Mouse (Mus musculus) MEL (cell line): ENCODE data around the gene Tmem220. TPM values are rescaled to one million over a fixed set of nuclear protein-coding genes. Genes with fewer than 3 reads are reported as not detected.

Source experiments
- DNase-seq: peaks from one replicate; pipeline ENCODE4 v3.0.0; 2011; ENCODE audit warnings: low read depth, low spot score
- H3K27ac ChIP-seq: 2 replicates; pipeline ENCODE4 v1.5.1; 2012; ENCODE audit warnings: low read depth, mild to moderate bottlenecking, control low read depth, low read length, moderate library complexity; ENCODE audit not compliant: control insufficient read depth
- H3K27me3 ChIP-seq, 2 experiments: fragments of 150-350 bp in 1 of 2; sonication (generic) in 1 of 2; 2 replicates each; pipeline ENCODE4 v1.6.1; 2012; ENCODE audit warnings: low read length in 2 of 2, mild to moderate bottlenecking in 2 of 2, improper control_type of control experiment in 1 of 2, moderate library complexity in 1 of 2; ENCODE audit not compliant: insufficient read depth in 2 of 2, control insufficient read depth in 1 of 2
- H3K36me3 ChIP-seq, 2 experiments: 2 replicates each; pipeline ENCODE4 v1.6.1; 2012 to 2014; ENCODE audit warnings: low read length in 2 of 2, improper control_type of control experiment in 1 of 2, inconsistent platforms in 1 of 2, mild to moderate bottlenecking in 1 of 2; ENCODE audit not compliant: insufficient read depth in 2 of 2, control insufficient read depth in 1 of 2
- H3K4me1 ChIP-seq, 2 experiments: fragments of 150-350 bp in 1 of 2; sonication (generic) in 1 of 2; 2 replicates each; pipeline ENCODE4 v1.6.1; 2012; ENCODE audit warnings: low read length in 2 of 2, improper control_type of control experiment in 1 of 2, mild to moderate bottlenecking in 1 of 2; ENCODE audit not compliant: insufficient read depth in 2 of 2, control insufficient read depth in 1 of 2
- H3K4me3 ChIP-seq, 2 experiments: fragments of 150-350 bp in 1 of 2; sonication (generic) in 1 of 2; 2 replicates each; pipeline ENCODE4 v1.5.1; 2012; ENCODE audit warnings: low read depth in 2 of 2, low read length in 2 of 2, mild to moderate bottlenecking in 2 of 2, moderate library complexity in 2 of 2, control low read depth in 1 of 2, improper control_type of control experiment in 1 of 2; ENCODE audit not compliant: control insufficient read depth in 1 of 2, insufficient read depth in 1 of 2
- H3K79me2 ChIP-seq: 2 replicates; pipeline ENCODE4 v1.6.1; 2012; ENCODE audit warnings: mild to moderate bottlenecking, low read length, moderate library complexity; ENCODE audit not compliant: control insufficient read depth, poor library complexity, insufficient read depth
- H3K9ac ChIP-seq: 2 replicates; pipeline ENCODE4 v1.6.1; 2012; ENCODE audit warnings: low read depth, mild to moderate bottlenecking, control low read depth, low read length, moderate library complexity; ENCODE audit not compliant: control insufficient read depth, poor library complexity, severe bottlenecking
- H3K9me3 ChIP-seq: fragments of 150-350 bp; sonication (generic); replicated peaks from 2 replicates; pipeline ENCODE4 v1.6.1; 2012; ENCODE audit warnings: mild to moderate bottlenecking, low read length, improper control_type of control experiment, moderate library complexity; ENCODE audit not compliant: insufficient read depth
- BHLHE40 ChIP-seq: IDR thresholded peaks from 2 replicates; pipeline ENCODE4 v1.6.1; 2012; ENCODE audit warnings: low read depth, mild to moderate bottlenecking, inconsistent platforms, low read length, improper control_type of control experiment, borderline replicate concordance
- CHD2 ChIP-seq: IDR thresholded peaks from 2 replicates; pipeline ENCODE4 v1.6.1; 2011; ENCODE audit warnings: low read length, improper control_type of control experiment
- CTCF ChIP-seq, 3 experiments: IDR thresholded peaks in 2 of 3; conservative IDR thresholded peaks in 1 of 3; 2 replicates each; pipeline ENCODE4 v1.5.1; 2011 to 2012; ENCODE audit warnings: low read length in 3 of 3, low read depth in 2 of 3, mild to moderate bottlenecking in 2 of 3, improper control_type of control experiment in 1 of 3, inconsistent platforms in 1 of 3, mixed read lengths in 1 of 3, moderate library complexity in 1 of 3; ENCODE audit not compliant: control insufficient read depth in 1 of 3, insufficient read depth in 1 of 3, poor library complexity in 1 of 3, severe bottlenecking in 1 of 3
- E2F4 ChIP-seq: IDR thresholded peaks from 2 replicates; pipeline ENCODE4 v1.6.1; 2011; ENCODE audit warnings: low read depth, low read length, improper control_type of control experiment, borderline replicate concordance
- GABPA ChIP-seq: IDR thresholded peaks from 2 replicates; pipeline ENCODE4 v1.6.1; 2012; ENCODE audit warnings: low read depth, mild to moderate bottlenecking, inconsistent platforms, low read length, improper control_type of control experiment, moderate library complexity
- GATA1 ChIP-seq: IDR thresholded peaks from 2 replicates; pipeline ENCODE4 v1.6.1; 2011; ENCODE audit warnings: low read depth, low read length, improper control_type of control experiment
- KAT2A ChIP-seq: conservative IDR thresholded peaks from 2 replicates; pipeline ENCODE4 v1.6.1; 2012; ENCODE audit warnings: low read depth, low read length, improper control_type of control experiment, inconsistent platforms
- MAFK ChIP-seq: IDR thresholded peaks from 2 replicates; pipeline ENCODE4 v1.6.1; 2011; ENCODE audit warnings: low read depth, mild to moderate bottlenecking, low read length, improper control_type of control experiment, borderline replicate concordance
- MAX ChIP-seq: IDR thresholded peaks from 2 replicates; pipeline ENCODE4 v1.6.1; 2011; ENCODE audit warnings: low read length, improper control_type of control experiment
- MAZ ChIP-seq: IDR thresholded peaks from 2 replicates; pipeline ENCODE4 v1.6.1; 2012; ENCODE audit warnings: low read depth, mild to moderate bottlenecking, inconsistent platforms, low read length, improper control_type of control experiment
- MEF2A ChIP-seq: IDR thresholded peaks from 2 replicates; pipeline ENCODE4 v1.6.1; 2014; ENCODE audit warnings: low read depth, mild to moderate bottlenecking, inconsistent platforms, low read length, improper control_type of control experiment; ENCODE audit not compliant: poor library complexity, insufficient replicate concordance, severe bottlenecking; ENCODE audit errors: extremely low read depth
- MXI1 ChIP-seq: IDR thresholded peaks from 2 replicates; pipeline ENCODE4 v1.6.1; 2011; ENCODE audit warnings: mild to moderate bottlenecking, low read depth, low read length, improper control_type of control experiment
- NELFE ChIP-seq: IDR thresholded peaks from 2 replicates; pipeline ENCODE4 v1.6.1; 2011; ENCODE audit warnings: low read depth, low read length, improper control_type of control experiment
- POLR2AphosphoS2 ChIP-seq: IDR thresholded peaks from 2 replicates; pipeline ENCODE4 v1.6.1; 2011; ENCODE audit warnings: low read length, improper control_type of control experiment
- POLR2AphosphoS5 ChIP-seq: IDR thresholded peaks from 2 replicates; pipeline ENCODE4 v1.6.1; 2012; ENCODE audit warnings: low read depth, borderline replicate concordance, mild to moderate bottlenecking, inconsistent platforms, low read length, moderate library complexity, mixed read lengths
- SIN3A ChIP-seq: IDR thresholded peaks from 2 replicates; pipeline ENCODE4 v1.6.1; 2012; ENCODE audit warnings: low read length, improper control_type of control experiment, inconsistent platforms
- SMC3 ChIP-seq: IDR thresholded peaks from 2 replicates; pipeline ENCODE4 v1.6.1; 2011; ENCODE audit warnings: low read depth, low read length, improper control_type of control experiment
- TAL1 ChIP-seq: IDR thresholded peaks from 2 replicates; pipeline ENCODE4 v1.6.1; 2012; ENCODE audit warnings: mild to moderate bottlenecking, inconsistent platforms, low read length, moderate library complexity, mixed read lengths
- TBP ChIP-seq: IDR thresholded peaks from 2 replicates; pipeline ENCODE4 v1.8.0; 2011; ENCODE audit warnings: low read depth, low read length, improper control_type of control experiment
- USF2 ChIP-seq, 2 experiments: IDR thresholded peaks; 2 replicates each; pipeline ENCODE4 v1.6.1; 2011 to 2012; ENCODE audit warnings: improper control_type of control experiment in 2 of 2, low read length in 2 of 2, borderline replicate concordance in 1 of 2, inconsistent platforms in 1 of 2, low read depth in 1 of 2, mild to moderate bottlenecking in 1 of 2; ENCODE audit not compliant: insufficient read depth in 1 of 2
- ZC3H11A ChIP-seq: IDR thresholded peaks from 2 replicates; pipeline ENCODE4 v1.6.1; 2012; ENCODE audit warnings: low read depth, mild to moderate bottlenecking, inconsistent platforms, low read length, improper control_type of control experiment
- ZKSCAN1 ChIP-seq: IDR thresholded peaks from 2 replicates; pipeline ENCODE4 v1.6.1; 2012; ENCODE audit warnings: low read depth, mild to moderate bottlenecking, inconsistent platforms, low read length, improper control_type of control experiment, moderate library complexity
- ZNF384 ChIP-seq: IDR thresholded peaks from 2 replicates; pipeline ENCODE4 v1.6.1; 2012; ENCODE audit warnings: low read depth, mild to moderate bottlenecking, inconsistent platforms, low read length, improper control_type of control experiment
- polyA plus RNA-seq, 2 experiments: library from polyadenylated mRNA; stranded (reverse) in 1 of 2; unstranded in 1 of 2; fragments of >175 nt in 1 of 2; fragments of >200 nt in 1 of 2; gene quantifications; 2 replicates each; pipeline versions ENCODE4 v1.2.1 to v1.2.4; 2012; ENCODE audit warnings: low replicate concordance in 2 of 2, low read depth in 1 of 2; ENCODE audit not compliant: insufficient read length in 2 of 2, insufficient read depth in 1 of 2, missing spikeins in 1 of 2
- total RNA-seq: library from RNA; depleted of rRNA; stranded (reverse); fragments of 300-350 nt; gene quantifications from 2 replicates; pipeline ENCODE4 v1.2.3, GENCODE M21; 2012

Gene Tmem220
- total and polyA plus RNA-seq, 3 experiments = 0.35 to 0.99 TPM; not detected in 1

DNA sequence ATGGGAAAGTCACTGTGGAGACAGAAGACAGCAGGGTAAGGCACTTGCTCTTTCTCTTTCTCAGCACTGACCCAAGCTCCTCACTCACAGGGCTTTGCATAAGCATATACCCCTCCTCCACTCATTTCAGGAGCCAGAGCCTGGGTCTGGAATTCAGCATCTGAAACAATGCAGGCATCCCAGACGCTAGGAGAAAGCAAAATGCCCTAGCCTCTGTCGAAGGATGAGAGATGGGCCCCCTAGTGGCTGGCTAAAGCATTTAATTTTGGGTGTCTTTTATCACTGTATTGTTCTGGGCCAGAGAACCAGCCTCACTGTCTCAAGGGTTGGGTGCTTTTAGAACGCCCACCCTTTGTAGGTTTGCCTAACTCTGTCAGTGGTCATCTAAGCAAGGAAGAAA is 55.2 kb downstream of the Tmem220 start (continued):
- TF ChIP-seq ZC3H11A (no peak), SIN3A (no peak), SMC3 (peak; percentile 59), POLR2AphosphoS5 (no peak), MAX (no peak), ZKSCAN1 (no peak), E2F4 (no peak), MAFK (no peak), CTCF (IDR thresholded peaks at IDR 0.05 in 2 of 3, conservative IDR thresholded peaks at IDR 0.05 in 1 of 3; ENCODE audit: control insufficient read depth in 1 of 3, insufficient read depth in 1 of 3, low read depth in 2 of 3, low read length in 3 of 3, poor library complexity in 1 of 3, severe bottlenecking in 1 of 3) (peak; percentile 67 to 81 (median 75)), USF2 (IDR thresholded peaks at IDR 0.05; ENCODE audit: borderline replicate concordance in 1 of 2, insufficient read depth in 1 of 2, low read depth in 1 of 2, low read length in 2 of 2) (no peak), NELFE (no peak), MEF2A (no peak)

- Histone ChIP-seq H3K79me2 (no peaks in the 10 kb centered on the region), H3K27me3 (peaks cover 2% of the 10 kb centered on the region in 2 experiments; a peak in 1 of 4 replicates), H3K27ac (no peak overlapping the region), H3K4me3 (peak overlapping the region in 1 of 2 experiments; percentile 7; a peak in 1 of 4 replicates), H3K4me1 (peaks cover 6 to 10% of the 10 kb centered on the region in 2 experiments; a peak in 3 of 4 replicates), H3K36me3 (peaks cover 0 to 2% of the 10 kb centered on the region in 2 experiments; a peak in 1 of 4 replicates), H3K9ac (no peak overlapping the region), H3K9me3 (no peaks in the 10 kb centered on the region)
- peak; percentile 76 for DNase-seq
- TF ChIP-seq MXI1 = peak; percentile 35; the same call in 1 of the 2 replicates
- peak; percentile 43; the same call in 1 of the 2 replicates for TF ChIP-seq SIN3A
- TF ChIP-seq MAZ = 0 out of 2 replicates have a peak, but pooled peaks have one; percentile 41
- no peak for TF ChIP-seq ZNF384
- TF ChIP-seq TAL1 = no peak
Observed at GRCm38 (mm10) chr11:67081125-67081649, 56.2 kb downstream of the Tmem220 start.

DNA sequence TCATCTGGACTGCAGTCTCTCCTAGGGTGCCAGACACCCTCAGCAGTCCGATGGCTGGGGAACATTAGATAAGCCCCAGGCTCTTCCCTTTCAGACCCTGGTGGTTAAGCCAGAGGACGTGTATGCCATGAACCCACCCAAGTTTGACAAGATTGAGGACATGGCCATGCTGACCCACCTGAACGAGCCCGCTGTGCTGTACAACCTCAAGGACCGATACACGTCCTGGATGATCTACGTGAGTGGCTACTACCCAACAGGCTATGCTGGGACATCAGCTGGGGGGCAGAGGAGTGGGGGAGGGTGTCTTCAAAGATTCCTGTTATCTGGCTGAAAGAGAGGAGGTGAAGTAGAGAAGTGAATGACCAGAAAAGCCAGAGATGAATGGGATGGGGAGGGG is 57.2 kb downstream of the Tmem220 start:
- no peak overlapping the region for H3K27ac ChIP-seq

More for the DNA sequence above, 57.2 kb downstream of the Tmem220 start:
- no peak overlapping the region for H3K9ac ChIP-seq
- peak; percentile 54 for DNase-seq
- peaks cover 0 to 2% of the 10 kb centered on the region in 2 experiments; a peak in 1 of 4 replicates for H3K36me3 ChIP-seq
- TF ChIP-seq MAZ (0 out of 2 replicates have a peak, but pooled peaks have one; percentile 34), USF2 (IDR thresholded peaks at IDR 0.05; ENCODE audit: borderline replicate concordance in 1 of 2, insufficient read depth in 1 of 2, low read depth in 1 of 2, low read length in 2 of 2) (no peak), ZNF384 (no peak), TBP (0 out of 2 replicates have a peak, but pooled peaks have one; percentile 17), GATA1 (0 out of 2 replicates have a peak, but pooled peaks have one; percentile 13), BHLHE40 (no peak), MAFK (no peak), POLR2AphosphoS2 (no peak), MEF2A (no peak), GABPA (no peak), CHD2 (no peak), TAL1 (peak; percentile 46; the same call in 1 of the 2 replicates), KAT2A (no peak)
- no peaks in the 10 kb centered on the region for H3K9me3 ChIP-seq
- peak overlapping the region; percentile 24 to 26 for H3K4me3 ChIP-seq
- no peaks in the 10 kb centered on the region for H3K79me2 ChIP-seq
- no peaks in the 10 kb centered on the region for H3K27me3 ChIP-seq
- H3K4me1 ChIP-seq = peaks cover 6 to 10% of the 10 kb centered on the region in 2 experiments; a peak in 3 of 4 replicates
